Mouse (Mus musculus): Measurements from ENCODE around the gene Gda.

GRCm38 (mm10) chr19:21418418-21418817 lies 54.8 kb downstream of the Gda start:
- TF ChIP-seq SMC3 (IDR thresholded peaks at IDR 0.05; ENCODE audit: low read depth, low read length) (no peak), CTCF (conservative IDR thresholded peaks at IDR 0.05 in 1 of 2, IDR thresholded peaks at IDR 0.05 in 1 of 2; ENCODE audit: low read depth in 2 of 2, low read length in 2 of 2) (no peak), EP300 (IDR thresholded peaks at IDR 0.05; ENCODE audit: low read length) (no peak), POLR2A (IDR thresholded peaks at IDR 0.05; ENCODE audit: low read depth, low read length) (no peak), ZC3H11A (IDR thresholded peaks at IDR 0.05; ENCODE audit: low read depth, low read length) (no peak), GABPA (IDR thresholded peaks at IDR 0.05; ENCODE audit: insufficient replicate concordance, low read depth, low read length) (no peak), NRF1 (IDR thresholded peaks at IDR 0.05; ENCODE audit: low read depth, low read length) (no peak), MAFK (IDR thresholded peaks at IDR 0.05; ENCODE audit: insufficient replicate concordance, low read length) (no peak), KAT2A (IDR thresholded peaks at IDR 0.05; ENCODE audit: insufficient replicate concordance, low read length) (no peak), TCF12 (IDR thresholded peaks at IDR 0.05; ENCODE audit: low read depth, low read length) (no peak), NELFE (IDR thresholded peaks at IDR 0.05; ENCODE audit: low read depth, low read length) (no peak), ZNF384 (IDR thresholded peaks at IDR 0.05; ENCODE audit: low read depth, low read length) (no peak)

All from CH12.LX (cell line).